Mouse (Mus musculus) liver, embryonic 14.5 days (tissue): Measurements from ENCODE around the gene Atg2b. TPM values are rescaled to one million over a fixed set of nuclear protein-coding genes. Genes with fewer than 3 reads are reported as not detected.

Source experiments
- ATAC-seq: fragments of 200-750 bp; cut with Nextera tagmentation; 2 replicates; pipeline ENCODE4 v1.8.0; 2017; ENCODE audit warnings: moderate number of reproducible peaks, mild to moderate bottlenecking, moderate library complexity; ENCODE audit not compliant: insufficient read depth
- DNase-seq, 3 experiments: peaks; one replicate each; pipeline ENCODE4 v3.0.0-alpha.2; 2012 to 2013; ENCODE audit warnings: low read depth in 3 of 3, low spot score in 3 of 3
- H3K27ac ChIP-seq: fragments of 300-500 bp; sonication (generic); 2 replicates; pipeline ENCODE4 v1.5.1; 2014; ENCODE audit warnings: moderate library complexity, mild to moderate bottlenecking, control low read depth, inconsistent platforms
- H3K27me3 ChIP-seq: fragments of 300-500 bp; sonication (generic); 2 replicates; pipeline ENCODE4 v1.6.1; 2014; ENCODE audit warnings: mild to moderate bottlenecking, low read length, moderate library complexity; ENCODE audit not compliant: control insufficient read depth, insufficient read depth
- H3K36me3 ChIP-seq: fragments of 300-500 bp; sonication (generic); replicated peaks from 2 replicates; pipeline ENCODE4 v1.6.1; 2014; ENCODE audit warnings: low read depth; ENCODE audit not compliant: control insufficient read depth, insufficient read depth
- H3K4me1 ChIP-seq, 2 experiments: fragments of 200-500 bp in 1 of 2; fragments of 300-500 bp in 1 of 2; sonication (generic) in 1 of 2; replicated peaks; 2 replicates each; pipeline ENCODE4 v1.6.1; 2012 to 2014; ENCODE audit warnings: antibody characterized with exemption in 1 of 2, inconsistent platforms in 1 of 2, low read length in 1 of 2; ENCODE audit not compliant: control insufficient read depth in 2 of 2, insufficient read depth in 2 of 2
- H3K4me2 ChIP-seq: fragments of 300-500 bp; sonication (generic); 2 replicates; pipeline ENCODE4 v1.6.1; 2014; ENCODE audit warnings: low read depth, mild to moderate bottlenecking, control low read depth, moderate library complexity
- H3K4me3 ChIP-seq, 2 experiments: fragments of 200-500 bp in 1 of 2; fragments of 300-500 bp in 1 of 2; sonication (generic) in 1 of 2; 2 replicates each; pipeline ENCODE4 v1.5.1; 2012 to 2014; ENCODE audit warnings: low read depth in 2 of 2, low read length in 2 of 2, mild to moderate bottlenecking in 2 of 2, control low read depth in 1 of 2, inconsistent platforms in 1 of 2, moderate library complexity in 1 of 2; ENCODE audit not compliant: insufficient read depth in 1 of 2
- H3K9ac ChIP-seq: fragments of 300-500 bp; sonication (generic); replicated peaks from 2 replicates; pipeline ENCODE4 v1.6.1; 2014; ENCODE audit warnings: mild to moderate bottlenecking, control low read depth, moderate library complexity
- H3K9me3 ChIP-seq: fragments of 300-500 bp; sonication (generic); 2 replicates; pipeline ENCODE4 v1.6.1; 2016; ENCODE audit warnings: low read length, mixed read lengths; ENCODE audit not compliant: control insufficient read depth
- CTCF ChIP-seq: IDR thresholded peaks from 2 replicates; pipeline ENCODE4 v1.5.1; 2016; ENCODE audit warnings: antibody characterized with exemption, low read depth, control low read depth
- EP300 ChIP-seq: IDR thresholded peaks from 2 replicates; pipeline ENCODE4 v1.6.1; 2016; ENCODE audit warnings: antibody characterized with exemption, low read depth
- WGBS: fragments of 180-500 bp; shearing (Covaris S2); extraction: QIAGEN DNeasy Blood & Tissue Kit; methylation state at CpG from one replicate; pipeline ENCODE4 v1.1.7; 2014; ENCODE audit not compliant: insufficient replicate concordance; 5-methylcytosine and 5-hydroxymethylcytosine counted together
- polyA plus RNA-seq, 2 experiments: library from polyadenylated mRNA; depleted of rRNA in 1 of 2; stranded (reverse) in 1 of 2; unstranded in 1 of 2; fragments of >200 nt; fragmentation: Nextera tagmentation in 1 of 2; extraction: Ambion mirVana in 1 of 2; gene quantifications; 2 replicates each; pipeline versions ENCODE4 v1.2.1 to v1.2.3; 2012 to 2014

Gene Atg2b
- polyA plus RNA-seq, 2 experiments, result 6.6 to 13.3 TPM

GRCm38 (mm10) chr12:105622981-105623539, 62.0 kb downstream of the Atg2b start:
- H3K9me3 ChIP-seq, result no peaks in the 10 kb centered on the region
- no peak overlapping the region for H3K4me2 ChIP-seq
- no peak for ATAC-seq
- 86% methylated on average over 12 of the region's 12 CpGs for WGBS
- H3K27ac ChIP-seq, result no peak overlapping the region
- DNase-seq, result no peak
- H3K36me3 ChIP-seq, result peaks cover 38% of the 10 kb centered on the region
- H3K4me1 ChIP-seq, result no peaks in the 10 kb centered on the region
- TF ChIP-seq EP300 (no peak), CTCF (no peak)
- H3K4me3 ChIP-seq, result no peak overlapping the region
- no peak overlapping the region for H3K9ac ChIP-seq
- H3K27me3 ChIP-seq, result no peaks in the 10 kb centered on the region

DNA sequence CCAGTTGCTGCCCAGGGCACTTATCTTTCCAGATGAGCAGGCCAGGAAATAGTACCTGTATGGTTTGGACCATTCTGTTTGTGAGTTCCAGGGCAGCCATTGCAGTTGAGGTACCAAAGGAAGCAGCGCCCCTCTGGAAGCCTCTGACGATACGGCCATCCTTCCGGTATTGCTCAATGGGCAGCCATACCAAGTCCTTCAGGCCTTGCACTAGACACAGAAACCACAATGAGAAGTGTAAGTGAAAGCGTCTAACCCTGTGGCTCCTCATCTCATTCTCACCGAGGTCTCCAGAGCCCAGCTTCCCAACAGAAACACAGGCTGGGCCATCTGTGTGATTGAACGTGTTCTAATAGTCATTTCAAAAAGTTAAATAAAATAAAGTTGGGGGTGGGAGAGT, 63.0 kb downstream of the Atg2b start:
- no peaks in the 10 kb centered on the region for H3K4me1 ChIP-seq
- H3K4me2 ChIP-seq, result no peak overlapping the region
- DNase-seq (no peak), ATAC-seq (no peak)
- no peak overlapping the region for H3K27ac ChIP-seq
- 86% methylated on average over 7 of the region's 7 CpGs for WGBS
- no peak overlapping the region for H3K9ac ChIP-seq
- no peak for TF ChIP-seq CTCF
- TF ChIP-seq EP300, result no peak
- H3K4me3 ChIP-seq, result no peak overlapping the region
- H3K36me3 ChIP-seq, result peaks cover 38% of the 10 kb centered on the region
- no peaks in the 10 kb centered on the region for H3K27me3 ChIP-seq
- no peaks in the 10 kb centered on the region for H3K9me3 ChIP-seq

- DNase-seq (no peak), ATAC-seq (no peak)
- Histone ChIP-seq H3K4me3 (no peak overlapping the region), H3K27ac (no peak overlapping the region), H3K4me2 (no peak overlapping the region), H3K27me3 (no peaks in the 10 kb centered on the region), H3K9ac (no peak overlapping the region), H3K36me3 (peaks cover 12% of the 10 kb centered on the region), H3K9me3 (no peaks in the 10 kb centered on the region), H3K4me1 (0 out of 4 replicates have a peak, but pooled peaks cover 0 to 5% of the 10 kb centered on the region in 2 experiments)
- WGBS, result 84% methylated on average over 10 of the region's 10 CpGs
- TF ChIP-seq EP300, result no peak
- TF ChIP-seq CTCF, result no peak
These were observed 71.5 kb downstream of the Atg2b start for GRCm38 (mm10) chr12:105613559-105613958.

GRCm38 (mm10) chr12:105611748-105612147, 73.3 kb downstream of the Atg2b start:
- H3K36me3 ChIP-seq, result peaks cover under 1% of the 10 kb centered on the region
- peak; percentile 22 to 43 (median 30) for DNase-seq
- TF ChIP-seq CTCF (peak; percentile 82), EP300 (no peak)
- H3K4me2 ChIP-seq, result no peak overlapping the region
- no peak overlapping the region for H3K4me3 ChIP-seq
- WGBS, result 22% methylated on average over 7 of the region's 7 CpGs
- ATAC-seq, result no peak
- H3K27me3 ChIP-seq, result no peaks in the 10 kb centered on the region
- 0 out of 4 replicates have a peak, but pooled peaks cover 0 to 5% of the 10 kb centered on the region in 2 experiments for H3K4me1 ChIP-seq
- no peaks in the 10 kb centered on the region for H3K9me3 ChIP-seq
- no peak overlapping the region for H3K27ac ChIP-seq
- no peak overlapping the region for H3K9ac ChIP-seq

- Histone ChIP-seq H3K4me3 (no peak overlapping the region), H3K27ac (no peak overlapping the region), H3K36me3 (no peaks in the 10 kb centered on the region; the same call in 1 of the 2 replicates), H3K9me3 (no peaks in the 10 kb centered on the region), H3K27me3 (no peaks in the 10 kb centered on the region), H3K9ac (no peak overlapping the region), H3K4me1 (0 out of 4 replicates have a peak, but pooled peaks cover 0 to 5% of the 10 kb centered on the region in 2 experiments), H3K4me2 (no peak overlapping the region)
- ATAC-seq, result no peak
- TF ChIP-seq EP300 (no peak), CTCF (no peak)
- no peak for DNase-seq
- WGBS, result 71% methylated on average over 2 of the region's 2 CpGs
These were observed 74.0 kb downstream of the Atg2b start for GRCm38 (mm10) chr12:105611045-105611444.
